Mouse (Mus musculus) bone marrow, adult 2 months (tissue): ENCODE results near the gene Cnga2.

Source experiments
- CTCF ChIP-seq: fragments of 200-500 bp; IDR thresholded peaks from 2 replicates; pipeline ENCODE4 v1.5.1; 2011; ENCODE audit warnings: low read length, control low read depth; ENCODE audit not compliant: control insufficient read depth, insufficient read depth
- POLR2A ChIP-seq: fragments of 200-500 bp; IDR thresholded peaks from 2 replicates; pipeline ENCODE4 v1.6.1; 2011; ENCODE audit warnings: low read depth, mild to moderate bottlenecking, control low read depth, low read length, borderline replicate concordance; ENCODE audit not compliant: control insufficient read depth

- TF ChIP-seq CTCF (no peak), POLR2A (no peak)
These were observed 52.4 kb downstream of the Cnga2 start for GRCm38 (mm10) chrX:72044056-72044455.
